Mouse (Mus musculus): ENCODE data around the gene Msrb2.

Gene Msrb2

GRCm38 (mm10) chr2:19371390-19372158 lies at the start of gene Msrb2:
Gene Msrb2, plus strand, starts transcription at chr2:19371440.
- peak; percentile 48 to 55 for DNase-seq (ENCODE audit: low spot score in 2 of 2)

GRCm38 (mm10) chr2:19322448-19322847 lies 48.8 kb upstream of the Msrb2 start:
- DNase-seq (ENCODE audit: low spot score in 2 of 2), result no peak

- no peak for DNase-seq (ENCODE audit: low spot score in 2 of 2)
Measured at GRCm38 (mm10) chr2:19326376-19326775, 44.9 kb upstream of the Msrb2 start.

GRCm38 (mm10) chr2:19327811-19328210 lies 43.4 kb upstream of the Msrb2 start:
- no peak for DNase-seq (ENCODE audit: low spot score in 2 of 2)

GRCm38 (mm10) chr2:19343901-19344635 lies 27.2 kb upstream of the Msrb2 start:
- DNase-seq (ENCODE audit: low spot score in 2 of 2), result peak; percentile 48 to 51

- peak; percentile 78 to 84 for DNase-seq (ENCODE audit: low spot score in 2 of 2)
Measured at GRCm38 (mm10) chr2:19344636-19345413, 26.4 kb upstream of the Msrb2 start.

- DNase-seq (ENCODE audit: low spot score in 2 of 2), result no peak
Measured at GRCm38 (mm10) chr2:19345414-19345964, 25.8 kb upstream of the Msrb2 start.

GRCm38 (mm10) chr2:19348454-19348853 lies 22.8 kb upstream of the Msrb2 start:
- DNase-seq (ENCODE audit: low spot score in 2 of 2), result no peak

- no peak for DNase-seq (ENCODE audit: low spot score in 2 of 2)
Measured at GRCm38 (mm10) chr2:19350167-19350566, 21.1 kb upstream of the Msrb2 start.

GRCm38 (mm10) chr2:19351615-19352253 lies 19.5 kb upstream of the Msrb2 start:
- no peak for DNase-seq (ENCODE audit: low spot score in 2 of 2)

- no peak for DNase-seq (ENCODE audit: low spot score in 2 of 2)
Measured at GRCm38 (mm10) chr2:19353158-19353557, 18.1 kb upstream of the Msrb2 start.

GRCm38 (mm10) chr2:19362880-19363279 lies 8.4 kb upstream of the Msrb2 start:
- DNase-seq (ENCODE audit: low spot score in 2 of 2), result no peak

GRCm38 (mm10) chr2:19366426-19366825 lies 4.8 kb upstream of the Msrb2 start:
- no peak for DNase-seq (ENCODE audit: low spot score in 2 of 2)

GRCm38 (mm10) chr2:19367114-19367513 lies 4.1 kb upstream of the Msrb2 start:
- no peak for DNase-seq (ENCODE audit: low spot score in 2 of 2)

GRCm38 (mm10) chr2:19373695-19374094 lies 2.5 kb downstream of the Msrb2 start:
- DNase-seq (ENCODE audit: low spot score in 2 of 2), result no peak

- no peak for DNase-seq (ENCODE audit: low spot score in 2 of 2)
Measured at GRCm38 (mm10) chr2:19380446-19380950, 9.3 kb downstream of the Msrb2 start.

GRCm38 (mm10) chr2:19380986-19381385 lies 9.7 kb downstream of the Msrb2 start:
- DNase-seq (ENCODE audit: low spot score in 2 of 2), result no peak

GRCm38 (mm10) chr2:19382206-19382605 lies 11.0 kb downstream of the Msrb2 start:
- no peak for DNase-seq (ENCODE audit: low spot score in 2 of 2)

- no peak for DNase-seq (ENCODE audit: low spot score in 2 of 2)
Measured at GRCm38 (mm10) chr2:19383006-19383405, 11.8 kb downstream of the Msrb2 start.

GRCm38 (mm10) chr2:19385772-19386171 lies 14.5 kb downstream of the Msrb2 start:
- no peak for DNase-seq (ENCODE audit: low spot score in 2 of 2)

All from frontal cortex, postnatal 14 days (tissue).